Mouse (Mus musculus) adrenal gland, postnatal 25 days (tissue): Measurements from ENCODE around the gene Itih5. TPM values are rescaled to one million over a fixed set of nuclear protein-coding genes. Genes with fewer than 3 reads are reported as not detected.
A peak's percentile ranks its signal among the peaks of the same experiment; 100 is the strongest.

Experiments used
- DNase-seq: peaks from one replicate; pipeline ENCODE4 v3.0.0; 2021; ENCODE audit warnings: mixed read lengths
- total RNA-seq: library from RNA; stranded (reverse); gene quantifications from 2 replicates; pipeline ENCODE4 v1.2.3, GENCODE M21; 2021

The Itih5 gene
- total RNA-seq, 1 experiment from 2014 or later = 20.5 TPM

GRCm38 (mm10) chr2:10168016-10168415 is 14.6 kb downstream of the Itih5 start:
- no peak for DNase-seq

- DNase-seq = no peak
Observed at GRCm38 (mm10) chr2:10169991-10170390, 16.6 kb downstream of the Itih5 start.

GRCm38 (mm10) chr2:10193553-10193952 is 40.2 kb downstream of the Itih5 start:
- DNase-seq = no peak

GRCm38 (mm10) chr2:10195162-10195561 is 41.8 kb downstream of the Itih5 start:
- DNase-seq = no peak

- DNase-seq = peak; percentile 18
Observed at GRCm38 (mm10) chr2:10199326-10199725, 46.0 kb downstream of the Itih5 start.

- DNase-seq = no peak
Observed at GRCm38 (mm10) chr2:10200736-10201285, 47.4 kb downstream of the Itih5 start.

- DNase-seq = no peak
Observed at GRCm38 (mm10) chr2:10204301-10204700, 50.9 kb downstream of the Itih5 start.

GRCm38 (mm10) chr2:10213468-10213867 is 60.1 kb downstream of the Itih5 start:
- DNase-seq = no peak

GRCm38 (mm10) chr2:10215876-10216565 is 62.6 kb downstream of the Itih5 start:
- no peak for DNase-seq

- peak; percentile 23 for DNase-seq
Observed at GRCm38 (mm10) chr2:10216566-10217247, 63.3 kb downstream of the Itih5 start.

- DNase-seq = no peak
Observed at GRCm38 (mm10) chr2:10221862-10222261, 68.5 kb downstream of the Itih5 start.

GRCm38 (mm10) chr2:10226907-10227306 is 73.5 kb downstream of the Itih5 start:
- DNase-seq = no peak

- no peak for DNase-seq
Observed at GRCm38 (mm10) chr2:10231971-10232370, 78.6 kb downstream of the Itih5 start.

GRCm38 (mm10) chr2:10236554-10236953 is 83.2 kb downstream of the Itih5 start:
- no peak for DNase-seq

GRCm38 (mm10) chr2:10242970-10243369 is 89.6 kb downstream of the Itih5 start:
- no peak for DNase-seq

GRCm38 (mm10) chr2:10250441-10250840 is 97.1 kb downstream of the Itih5 start:
- peak; percentile 41 for DNase-seq

GRCm38 (mm10) chr2:10250926-10251325 is 97.6 kb downstream of the Itih5 start:
- no peak for DNase-seq

- no peak for DNase-seq
Observed at GRCm38 (mm10) chr2:10251466-10251865, 98.1 kb downstream of the Itih5 start.

- DNase-seq = no peak
Observed at GRCm38 (mm10) chr2:10252016-10252415, 98.6 kb downstream of the Itih5 start.

GRCm38 (mm10) chr2:10253351-10253750 is 100.0 kb downstream of the Itih5 start:
- DNase-seq = no peak

- no peak for DNase-seq
Observed at GRCm38 (mm10) chr2:10256949-10257348, 103.6 kb downstream of the Itih5 start.

- DNase-seq = no peak
Observed at GRCm38 (mm10) chr2:10258312-10258711, 104.9 kb downstream of the Itih5 start.

- no peak for DNase-seq
Observed at GRCm38 (mm10) chr2:10260109-10260508, 106.7 kb downstream of the Itih5 start.

- DNase-seq = no peak
Observed at GRCm38 (mm10) chr2:10261337-10261736, 108.0 kb downstream of the Itih5 start.
